Mouse (Mus musculus): ENCODE data around the gene Cacna2d1.

GRCm38 (mm10) chr5:16265385-16265784 is 330.9 kb downstream of the Cacna2d1 start:
- TF ChIP-seq CTCF (IDR thresholded peaks at IDR 0.05; ENCODE audit: low read depth) (no peak), EP300 (IDR thresholded peaks at IDR 0.05; ENCODE audit: low read depth) (no peak)
